ENCODE assay signal across 8 mouse cellular contexts in genomic region chr6:114861591-114861990, GRCm38 (mm10).
DNase-seq lines count a peak whose midpoint lies in the region; ATAC-seq and TF ChIP-seq lines count a peak whose summit lies in the region.

No protein-coding gene starts in this region.

- no peak overlapping the region for H3K4me2 ChIP-seq in limb, embryonic 15.5 days
- H3K4me2 ChIP-seq in liver, postnatal 0 days (ENCODE audit: low read depth, low read length): no peak overlapping the region

- no peak for TF ChIP-seq CTCF in gastrocnemius, adult 2 months (IDR thresholded peaks at IDR 0.05)
- TF ChIP-seq CTCF in liver, postnatal 0 days (IDR thresholded peaks at IDR 0.05; ENCODE audit: low read depth): no peak

- no peaks in the 10 kb centered on the region for H3K27me3 ChIP-seq in limb, embryonic 15.5 days
- no peaks in the 10 kb centered on the region for H3K27me3 ChIP-seq in liver, postnatal 0 days (ENCODE audit: insufficient read depth, low read length)

- H3K36me3 ChIP-seq in limb, embryonic 15.5 days: peaks cover 59% of the 10 kb centered on the region
- peaks cover 32% of the 10 kb centered on the region for H3K36me3 ChIP-seq in liver, postnatal 0 days (replicated peaks; ENCODE audit: insufficient read depth, low read length)

- peak; percentile 69 for DNase-seq in gastrocnemius, adult 2 months
- DNase-seq in gastrocnemius, postnatal 36 days: no peak
- DNase-seq in left cerebral cortex, postnatal 4 days: peak; percentile 45
- no peak for DNase-seq in left cerebral cortex, adult 8-10 months (ENCODE audit: low spot score in 2 of 2)
- peak; percentile 63 to 73 for DNase-seq in cerebellum, postnatal 10 days
- DNase-seq in retina, embryonic 14.5 days (ENCODE audit: low spot score): no peak
- DNase-seq in liver, postnatal 0 days: no peak

- no peak overlapping the region for H3K4me3 ChIP-seq in gastrocnemius, adult 2 months
- H3K4me3 ChIP-seq in limb, embryonic 15.5 days: no peak overlapping the region
- H3K4me3 ChIP-seq in liver, postnatal 0 days (ENCODE audit: low read depth, low read length): no peak overlapping the region

- no peak for ATAC-seq in limb, embryonic 15.5 days (ENCODE audit: insufficient number of reproducible peaks, low FRiP score, low TSS enrichment, low read depth)
- ATAC-seq in liver, postnatal 0 days: no peak

- no peaks in the 10 kb centered on the region for H3K9me3 ChIP-seq in limb, embryonic 15.5 days
- no peaks in the 10 kb centered on the region for H3K9me3 ChIP-seq in liver, postnatal 0 days (ENCODE audit: low read length)

- peak overlapping the region; percentile 82 for H3K27ac ChIP-seq in gastrocnemius, adult 2 months
- H3K27ac ChIP-seq in limb, embryonic 15.5 days: peak overlapping the region; percentile 61
- H3K27ac ChIP-seq in liver, postnatal 0 days (ENCODE audit: low read depth): no peak overlapping the region

- H3K4me1 ChIP-seq in limb, embryonic 15.5 days: peaks cover 47% of the 10 kb centered on the region
- no peaks in the 10 kb centered on the region for H3K4me1 ChIP-seq in liver, postnatal 0 days (ENCODE audit: insufficient read depth)

- intact Hi-C loops in gastrocnemius, adult 2 months (cut with DNase I): loop anchor here (2.0 to 5.0 kb wide), 2 partner anchors 29 to 134 kb away; no protein-coding TSS in a partner anchor
- intact Hi-C loops in gastrocnemius, postnatal 36 days (cut with DNase I): no loop called here
- intact Hi-C loops in left cerebral cortex, postnatal 4 days (cut with DNase I): no loop called here

- WGBS in limb, embryonic 15.5 days: 77% methylated on average over 9 of the region's 9 CpGs
- WGBS in liver, postnatal 0 days (ENCODE audit: insufficient replicate concordance): 89% methylated on average over 9 of the region's 9 CpGs

- no peak overlapping the region for H3K9ac ChIP-seq in limb, embryonic 15.5 days
- H3K9ac ChIP-seq in liver, postnatal 0 days (replicated peaks): no peak overlapping the region

- TF ChIP-seq EP300 in liver, postnatal 0 days (IDR thresholded peaks at IDR 0.05; ENCODE audit: low read depth): no peak

Comparison
In these comparisons a context has a peak if more than half of its experiments do, and no peak if none do; other contexts are left out.
1. DNase-seq: peak in gastrocnemius, adult 2 months (single experiment), left cerebral cortex, postnatal 4 days (single experiment) and cerebellum, postnatal 10 days (2 of 2); none in gastrocnemius, postnatal 36 days (0 of 2), left cerebral cortex, adult 8-10 months (0 of 2), retina, embryonic 14.5 days (single experiment) and liver, postnatal 0 days (single experiment).